Mouse (Mus musculus): ENCODE data around the gene Ube2s.
A peak's percentile ranks its signal among the peaks of the same experiment; 100 is the strongest.

DNA sequence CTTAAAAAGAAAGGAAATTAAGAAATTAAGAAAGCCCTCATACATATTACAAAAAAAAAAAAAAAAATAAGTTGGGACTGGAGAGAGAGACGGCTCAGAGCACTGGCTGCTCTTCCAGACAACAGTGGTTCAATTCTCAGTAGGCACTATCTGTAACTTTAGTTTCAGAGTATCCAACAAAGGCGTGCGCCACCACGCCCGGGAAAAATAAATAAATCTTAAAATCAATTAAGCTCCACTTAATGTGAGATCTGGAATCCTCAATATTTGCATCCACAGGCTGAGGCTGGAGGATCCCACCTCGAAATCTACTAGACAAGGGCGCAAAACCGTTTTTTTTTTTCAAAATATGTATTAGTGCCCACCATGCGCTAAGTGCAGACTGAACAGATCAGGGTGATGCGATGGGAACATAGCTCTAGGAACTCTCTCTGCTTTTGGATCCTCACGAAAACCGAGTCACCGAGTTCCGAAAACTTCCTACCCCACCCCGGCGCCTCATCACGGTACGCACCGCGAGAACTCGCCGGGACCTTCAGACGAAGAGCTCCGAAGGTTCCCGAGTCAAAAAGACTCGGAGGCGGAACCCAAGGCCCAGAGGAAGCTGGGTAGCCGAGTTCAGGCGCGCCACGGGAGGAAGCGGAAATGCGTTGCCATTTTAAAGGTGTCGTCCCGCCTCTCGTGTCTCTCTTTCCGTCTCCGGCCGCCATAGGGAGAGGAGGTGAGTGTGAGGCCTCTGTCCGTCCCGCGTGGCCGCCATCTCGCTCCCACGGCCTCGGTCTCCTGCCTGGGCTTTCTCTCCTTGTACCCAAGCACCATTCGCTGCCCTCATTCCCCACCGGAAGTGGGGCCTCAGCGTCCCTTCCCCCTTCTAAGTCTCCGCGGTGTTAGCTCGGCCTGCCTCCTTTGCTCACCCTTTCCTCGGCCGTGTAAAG is 19.8 kb downstream of the Ube2s start, which contains the start of gene Rpl28:
- TF ChIP-seq CTCF (IDR thresholded peaks at IDR 0.05; ENCODE audit: extremely low read depth, insufficient read depth, low read length) (no peak), POLR2A (IDR thresholded peaks at IDR 0.05; ENCODE audit: extremely low read depth, insufficient read depth, low read length) (peak; percentile 98)
